Mouse (Mus musculus) bone marrow, adult 2 months (tissue): Measurements from ENCODE around the gene Rptor. TPM values are rescaled to one million over a fixed set of nuclear protein-coding genes. Genes with fewer than 3 reads are reported as not detected.

Experiments used
- H3K27ac ChIP-seq: fragments of 200-500 bp; 2 replicates; pipeline ENCODE4 v1.5.1; 2012; ENCODE audit warnings: low read depth, mild to moderate bottlenecking, control low read depth, inconsistent platforms, low read length; ENCODE audit not compliant: control insufficient read depth, poor library complexity, insufficient read depth
- H3K4me1 ChIP-seq: fragments of 200-500 bp; 2 replicates; pipeline ENCODE4 v1.6.1; 2011; ENCODE audit warnings: low read length; ENCODE audit not compliant: control insufficient read depth, insufficient read depth
- H3K4me3 ChIP-seq: fragments of 200-500 bp; replicated peaks from 2 replicates; pipeline ENCODE3; 2011; ENCODE audit warnings: mild to moderate bottlenecking, low read depth, low read length, control low read depth; ENCODE audit not compliant: control insufficient read depth
- CTCF ChIP-seq: fragments of 200-500 bp; IDR thresholded peaks from 2 replicates; pipeline ENCODE4 v1.5.1; 2011; ENCODE audit warnings: low read length, control low read depth; ENCODE audit not compliant: control insufficient read depth, insufficient read depth
- POLR2A ChIP-seq: fragments of 200-500 bp; IDR thresholded peaks from 2 replicates; pipeline ENCODE4 v1.6.1; 2011; ENCODE audit warnings: low read depth, mild to moderate bottlenecking, control low read depth, low read length, borderline replicate concordance; ENCODE audit not compliant: control insufficient read depth
- WGBS: fragments of 180-500 bp; shearing (Covaris S2); methylation state at CpG from one replicate; pipeline ENCODE4 v1.1.7; 2018; 5-methylcytosine and 5-hydroxymethylcytosine counted together
- polyA plus RNA-seq: library from polyadenylated mRNA; stranded (reverse); fragments of >200 nt; gene quantifications from 2 replicates; pipeline ENCODE4 v1.2.4, GENCODE M21; 2011; ENCODE audit warnings: low replicate concordance; ENCODE audit not compliant: missing spikeins, insufficient read depth, insufficient read length

The Rptor gene
- polyA plus RNA-seq, 1 experiment, result 15.6 TPM

DNA sequence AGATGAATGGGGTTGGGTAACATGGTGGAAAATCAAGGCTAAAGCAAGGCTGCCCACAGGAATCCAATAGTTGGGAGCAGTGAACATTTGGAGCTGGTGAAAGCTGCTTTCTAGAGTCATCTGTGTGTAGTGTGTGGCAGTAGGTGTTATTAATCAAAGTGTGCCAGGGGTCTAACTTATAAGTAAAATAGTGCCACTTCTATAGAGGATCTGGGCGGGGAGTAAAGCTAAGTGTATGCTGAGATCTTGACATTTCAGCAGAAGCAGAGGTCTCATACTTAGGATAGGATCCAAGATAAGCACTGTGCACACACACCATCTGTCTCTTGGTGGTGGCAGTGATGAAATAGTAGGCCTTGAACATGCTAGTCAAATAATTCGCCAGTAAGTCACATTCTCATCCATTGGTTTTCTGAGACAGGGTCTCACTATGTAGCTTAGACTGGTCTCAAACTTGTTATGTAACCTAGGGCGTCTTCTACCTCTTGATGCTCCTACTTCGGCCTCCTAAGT is 33.7 kb downstream of the Rptor start:
- WGBS, result 81% methylated on average over 4 of the region's 4 CpGs
- TF ChIP-seq CTCF, result no peak
- TF ChIP-seq POLR2A, result no peak
- H3K4me3 ChIP-seq, result no peak overlapping the region
- no peak overlapping the region for H3K27ac ChIP-seq
- no peaks in the 10 kb centered on the region; the same call in 1 of the 2 replicates for H3K4me1 ChIP-seq

DNA sequence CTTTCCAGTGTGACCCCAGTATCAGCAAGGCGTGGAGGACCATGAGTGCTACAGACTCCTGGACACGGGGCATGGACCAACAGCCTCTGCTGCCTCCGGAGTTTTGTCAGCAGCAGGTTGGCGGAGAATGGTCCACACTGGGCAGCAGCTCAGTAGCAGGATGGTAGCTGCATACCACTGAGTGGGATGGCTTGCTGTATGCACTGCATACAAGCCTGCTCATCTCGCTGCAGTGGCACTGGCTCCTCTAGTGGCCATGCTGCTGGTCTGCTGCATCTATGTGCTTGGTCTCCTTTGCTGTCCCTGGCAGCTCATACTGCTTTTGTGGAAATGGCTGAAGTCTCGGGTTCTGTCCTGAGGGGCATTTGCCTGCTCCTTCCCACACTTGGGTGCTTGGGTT is 34.8 kb downstream of the Rptor start:
- TF ChIP-seq POLR2A (no peak), CTCF (no peak)
- WGBS, result 86% methylated on average over 6 of the region's 6 CpGs
- no peak overlapping the region for H3K27ac ChIP-seq
- no peaks in the 10 kb centered on the region; the same call in 1 of the 2 replicates for H3K4me1 ChIP-seq
- no peak overlapping the region for H3K4me3 ChIP-seq

DNA sequence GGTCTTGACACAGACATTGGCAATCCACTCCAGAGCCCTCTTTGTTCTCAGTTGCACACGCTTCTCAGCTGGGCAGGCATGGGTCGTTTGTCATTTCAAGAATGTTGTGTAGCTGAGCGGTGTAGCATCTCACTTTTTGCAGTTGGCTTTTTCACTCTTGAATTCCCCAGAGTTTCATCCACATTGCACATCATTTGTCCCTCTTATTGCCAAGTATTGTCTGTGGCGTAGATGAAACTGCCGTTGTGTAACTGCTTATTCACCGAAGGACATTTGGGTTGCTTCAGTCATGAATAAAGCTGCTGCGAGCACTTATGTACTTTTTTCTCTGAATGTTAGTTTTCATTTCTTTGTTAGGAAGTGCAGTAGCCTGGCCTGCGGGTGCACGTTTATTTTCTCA is 37.8 kb downstream of the Rptor start:
- TF ChIP-seq POLR2A, result no peak
- no peak for TF ChIP-seq CTCF
- H3K4me3 ChIP-seq, result no peak overlapping the region
- H3K4me1 ChIP-seq, result peaks cover 4% of the 10 kb centered on the region
- H3K27ac ChIP-seq, result no peak overlapping the region
- 63% methylated on average over 9 of the region's 9 CpGs for WGBS

DNA sequence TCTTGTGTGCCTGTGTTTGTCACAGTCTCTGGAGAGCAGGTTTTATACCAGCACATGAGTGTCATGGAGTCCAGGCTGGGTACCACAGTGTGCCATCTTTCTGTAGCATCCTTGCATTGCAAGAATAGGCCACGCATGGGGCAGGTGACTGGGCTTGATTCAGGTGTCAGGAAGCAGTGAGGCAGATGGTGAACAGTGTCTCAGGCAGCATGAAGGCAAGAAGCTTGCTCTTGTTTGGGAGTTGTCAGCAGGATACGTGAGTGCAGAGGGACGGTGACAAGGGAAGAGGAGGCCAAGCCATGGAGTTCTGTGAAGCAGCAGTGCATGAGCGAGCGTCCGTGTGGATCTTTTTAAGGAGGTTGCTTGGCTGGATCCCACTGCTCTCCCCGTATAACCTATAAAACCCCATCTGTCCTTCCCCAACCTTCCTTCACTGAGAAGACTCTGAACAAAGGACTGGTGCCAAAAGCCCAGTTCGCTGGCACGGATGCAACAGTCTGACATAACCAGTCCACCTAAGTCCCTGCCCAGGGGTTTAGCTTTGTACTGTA is 39.2 kb downstream of the Rptor start:
- no peak overlapping the region for H3K27ac ChIP-seq
- TF ChIP-seq CTCF (no peak), POLR2A (no peak)
- no peak overlapping the region for H3K4me3 ChIP-seq
- H3K4me1 ChIP-seq, result peaks cover 4% of the 10 kb centered on the region
- 90% methylated on average over 9 of the region's 9 CpGs for WGBS

DNA sequence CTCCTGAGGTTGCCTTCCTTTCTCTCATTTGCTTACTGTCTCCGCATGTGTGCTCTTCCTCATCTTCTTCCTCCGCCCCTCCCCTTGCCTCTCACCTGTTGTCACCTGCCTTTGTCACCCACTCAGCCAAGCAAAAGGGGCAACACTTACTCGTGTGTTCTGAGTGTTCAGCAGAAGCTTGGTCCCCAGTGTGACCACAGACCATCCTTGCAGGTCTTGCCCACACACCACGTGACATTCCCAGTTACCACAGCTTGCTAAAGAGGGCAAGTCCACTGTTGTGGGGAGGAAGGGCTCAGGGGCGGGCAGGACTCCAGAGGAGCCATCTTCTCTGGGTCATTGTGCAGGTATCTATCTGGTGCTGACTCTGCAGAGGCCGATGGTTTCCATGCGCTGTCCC is 40.6 kb downstream of the Rptor start:
- no peak for TF ChIP-seq POLR2A
- WGBS, result 58% methylated on average over 7 of the region's 7 CpGs
- Histone ChIP-seq H3K27ac (no peak overlapping the region), H3K4me3 (no peak overlapping the region), H3K4me1 (peaks cover 4% of the 10 kb centered on the region)

DNA sequence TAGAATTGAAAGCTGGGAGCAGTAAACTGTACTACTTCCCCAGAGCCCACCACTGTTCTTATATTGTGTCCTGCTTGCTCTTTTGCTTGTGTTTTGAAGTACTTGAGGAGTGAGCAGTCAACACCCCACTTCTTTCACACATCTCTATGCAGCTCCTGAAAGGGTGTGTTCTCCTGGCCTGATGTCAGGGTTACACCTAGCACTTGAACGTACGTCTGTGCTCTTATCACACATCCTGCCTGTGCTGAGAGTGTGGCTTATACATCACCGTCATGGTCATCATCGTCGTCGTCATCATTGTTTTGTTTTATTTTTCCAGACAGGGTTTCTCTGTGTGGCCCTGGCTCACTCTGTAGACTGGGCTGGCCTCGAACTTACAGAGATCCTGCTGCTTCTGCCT is 41.4 kb downstream of the Rptor start:
- Histone ChIP-seq H3K4me3 (no peak overlapping the region), H3K4me1 (peaks cover 4% of the 10 kb centered on the region), H3K27ac (no peak overlapping the region)
- WGBS, result 58% methylated on average over 7 of the region's 7 CpGs
- TF ChIP-seq CTCF, result no peak
- TF ChIP-seq POLR2A, result no peak

DNA sequence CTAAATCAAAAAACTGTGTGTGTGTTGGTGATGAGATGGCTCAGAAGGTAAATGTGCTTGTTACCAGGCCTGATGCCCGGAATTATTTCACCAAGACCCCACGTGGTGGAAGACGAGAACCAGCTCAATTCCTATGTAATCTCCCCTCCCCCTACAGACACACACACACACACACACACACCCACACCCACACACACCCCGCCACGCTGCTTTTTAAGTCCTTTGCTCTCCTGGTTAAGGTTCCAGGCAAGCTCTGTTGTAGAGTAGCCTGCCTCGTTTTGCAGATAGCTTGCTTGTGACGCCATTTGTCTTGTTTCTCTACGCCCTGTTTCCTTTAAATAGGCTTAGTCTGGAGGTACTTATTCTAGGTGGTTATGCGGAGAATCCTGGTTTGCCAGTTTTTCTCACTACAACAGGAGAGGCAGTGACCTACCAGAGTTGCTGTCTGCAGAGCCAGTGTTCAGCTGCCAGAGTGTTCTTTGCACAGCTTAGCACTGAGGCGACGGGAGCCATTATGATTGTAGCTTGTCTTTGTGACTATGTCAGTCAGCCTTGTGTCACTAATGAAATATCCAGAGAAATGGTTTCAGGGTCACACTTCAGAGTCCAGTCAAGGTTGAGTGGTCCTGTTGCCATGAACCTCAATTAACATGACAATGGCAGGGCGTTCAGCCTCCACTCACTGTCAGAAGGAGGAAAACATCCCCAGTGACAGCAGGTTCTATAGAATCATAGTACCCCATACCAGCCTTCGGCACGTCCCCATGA is 42.1 kb downstream of the Rptor start:
- peaks cover 4% of the 10 kb centered on the region for H3K4me1 ChIP-seq
- TF ChIP-seq POLR2A (no peak), CTCF (no peak)
- H3K27ac ChIP-seq, result no peak overlapping the region
- 81% methylated on average over 14 of the region's 14 CpGs for WGBS
- no peak overlapping the region for H3K4me3 ChIP-seq

DNA sequence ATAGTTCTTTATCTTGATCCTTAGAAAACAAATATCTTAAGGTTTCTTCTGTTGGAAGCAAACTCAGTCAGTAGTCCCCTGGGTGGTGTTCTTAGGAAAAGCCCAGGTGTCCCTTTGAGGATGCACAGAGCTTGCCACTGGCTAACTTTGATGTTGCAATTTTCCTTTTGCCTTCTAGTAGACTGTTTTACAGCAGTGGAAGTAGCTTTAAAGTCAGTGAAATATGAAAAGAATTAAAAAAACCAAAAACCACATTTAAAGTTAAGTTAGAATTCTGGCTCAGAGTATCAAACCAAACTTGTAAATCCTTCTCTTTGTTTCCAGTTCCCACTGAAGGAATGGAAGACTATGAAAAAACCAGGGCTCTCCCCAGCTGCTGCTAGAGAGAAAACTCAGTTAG is 47.8 kb downstream of the Rptor start:
- Histone ChIP-seq H3K4me1 (no peaks in the 10 kb centered on the region), H3K4me3 (no peak overlapping the region), H3K27ac (no peak overlapping the region)
- TF ChIP-seq CTCF (no peak), POLR2A (no peak)

DNA sequence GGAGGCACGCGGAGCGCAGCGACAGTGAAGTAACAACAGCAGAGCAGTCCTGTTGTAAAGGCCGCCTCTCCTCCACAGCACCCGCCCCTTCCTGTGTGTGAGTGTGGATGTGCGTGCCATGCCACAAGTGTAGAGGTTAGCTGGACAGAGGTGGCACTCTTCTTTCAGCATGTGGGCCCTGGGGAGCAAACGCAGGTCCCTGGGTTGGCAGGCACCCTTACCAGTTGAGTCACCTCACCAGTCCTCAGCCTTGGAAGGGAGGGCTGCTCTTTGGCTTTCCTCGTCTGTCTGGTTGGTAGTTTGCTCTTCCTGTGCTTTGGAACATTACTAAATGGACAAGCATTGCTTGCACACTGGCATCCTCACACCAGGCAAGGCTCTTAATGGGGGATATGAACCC is 50.6 kb downstream of the Rptor start:
- no peak overlapping the region for H3K4me3 ChIP-seq
- WGBS, result 85% methylated on average over 9 of the region's 9 CpGs
- H3K4me1 ChIP-seq, result no peaks in the 10 kb centered on the region
- H3K27ac ChIP-seq, result no peak overlapping the region
- TF ChIP-seq POLR2A (no peak), CTCF (no peak)
